Mouse (Mus musculus) fibroblast of lung, adult 2 months (primary cell): Measurements from ENCODE around the gene Disp3.

ENCODE experiments used
- DNase-seq: peaks from one replicate; pipeline ENCODE4 v3.0.0-alpha.2; 2011; ENCODE audit warnings: low read depth

Disp3 gene

DNA sequence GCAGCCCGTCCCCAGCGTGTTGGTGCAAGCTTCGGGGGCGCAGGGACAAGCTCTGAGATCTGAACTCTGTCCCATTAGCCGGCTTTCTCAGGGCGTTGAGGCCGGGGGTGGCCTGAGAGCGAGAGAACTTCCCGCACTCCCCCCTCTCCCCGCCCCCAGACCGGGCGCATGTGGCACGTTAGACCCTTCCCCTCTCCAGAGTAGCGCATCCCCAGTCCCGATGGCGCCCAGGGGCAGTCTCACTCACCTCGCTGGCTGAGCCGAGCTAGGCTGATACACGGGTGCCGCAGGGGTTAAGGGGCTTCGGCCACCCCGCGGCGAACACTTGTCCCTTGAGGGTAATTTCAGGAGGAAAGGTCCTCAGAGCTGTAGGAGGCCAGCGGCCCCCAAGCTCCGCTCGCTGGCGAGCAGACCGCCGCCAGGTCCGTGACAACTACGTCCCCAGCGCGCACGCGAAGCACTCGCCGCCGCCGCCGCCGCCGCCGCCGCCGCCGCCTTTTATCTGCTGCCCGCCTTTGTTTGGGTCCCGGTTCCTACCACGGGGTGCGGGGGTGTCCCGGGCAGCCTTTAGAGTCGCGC lies at the start of gene Disp3:
TSS of gene Disp3 (minus strand) at position 490 of the 579 bp plus-strand sequence.
- DNase-seq: no peak

DNA sequence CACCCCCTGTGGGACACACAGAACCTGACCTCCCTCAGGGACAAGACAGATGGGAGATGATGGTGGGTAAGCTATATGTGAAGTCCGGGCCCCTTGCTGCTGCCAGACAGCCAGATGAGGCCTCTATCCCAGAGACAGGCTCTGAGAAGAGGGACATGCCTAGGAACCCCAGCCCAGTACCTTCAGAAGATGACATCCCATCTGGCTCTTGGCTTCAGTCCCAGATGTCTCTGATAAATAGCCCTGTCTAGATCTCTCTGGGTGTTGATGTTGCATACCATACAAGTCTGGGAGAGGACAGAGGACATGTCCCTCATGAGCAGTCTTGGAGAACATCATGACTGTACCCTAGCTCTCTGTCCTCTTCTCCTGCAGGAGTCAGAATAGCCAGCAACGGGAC lies 42.5 kb upstream of the Disp3 start:
- DNase-seq: no peak

DNA sequence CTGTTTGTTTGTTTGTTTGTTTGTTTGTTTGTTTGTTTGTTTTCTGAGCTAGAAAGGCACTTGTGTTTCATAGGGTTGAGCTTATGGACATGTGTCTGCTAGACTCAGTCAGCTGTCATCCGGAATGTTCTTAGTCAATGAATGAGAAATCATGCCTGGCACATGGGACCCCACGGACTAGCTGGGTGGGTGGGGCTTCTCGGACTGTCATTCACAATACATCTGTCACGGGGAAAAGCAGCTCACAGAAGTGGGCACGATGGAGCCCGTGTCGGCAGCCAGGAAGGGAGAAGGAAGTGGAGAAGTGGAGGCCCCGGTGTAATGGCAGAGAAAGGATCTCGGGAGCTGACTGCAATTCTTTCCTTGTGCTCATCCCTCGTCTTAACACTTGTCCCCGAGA lies 41.7 kb upstream of the Disp3 start:
- DNase-seq: no peak

DNA sequence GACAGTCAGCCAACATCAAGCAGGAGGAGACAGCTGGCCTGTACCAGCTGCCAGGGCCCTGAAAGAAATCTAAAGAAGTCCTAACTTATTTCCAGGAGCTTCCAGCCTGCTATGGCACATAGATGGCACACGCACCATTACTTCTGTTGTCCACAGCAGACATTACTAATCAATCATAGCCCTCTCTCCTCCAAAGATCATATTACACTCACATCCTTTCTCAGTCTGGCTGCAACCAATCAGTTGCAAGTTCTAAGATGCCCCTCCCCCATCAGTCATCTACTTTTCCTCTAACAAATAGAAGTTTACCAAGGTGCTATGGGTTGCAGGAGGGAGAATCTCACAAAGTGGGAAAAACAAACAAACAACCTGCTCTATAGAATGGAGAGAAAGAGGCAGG lies 40.5 kb upstream of the Disp3 start:
- no peak for DNase-seq

DNA sequence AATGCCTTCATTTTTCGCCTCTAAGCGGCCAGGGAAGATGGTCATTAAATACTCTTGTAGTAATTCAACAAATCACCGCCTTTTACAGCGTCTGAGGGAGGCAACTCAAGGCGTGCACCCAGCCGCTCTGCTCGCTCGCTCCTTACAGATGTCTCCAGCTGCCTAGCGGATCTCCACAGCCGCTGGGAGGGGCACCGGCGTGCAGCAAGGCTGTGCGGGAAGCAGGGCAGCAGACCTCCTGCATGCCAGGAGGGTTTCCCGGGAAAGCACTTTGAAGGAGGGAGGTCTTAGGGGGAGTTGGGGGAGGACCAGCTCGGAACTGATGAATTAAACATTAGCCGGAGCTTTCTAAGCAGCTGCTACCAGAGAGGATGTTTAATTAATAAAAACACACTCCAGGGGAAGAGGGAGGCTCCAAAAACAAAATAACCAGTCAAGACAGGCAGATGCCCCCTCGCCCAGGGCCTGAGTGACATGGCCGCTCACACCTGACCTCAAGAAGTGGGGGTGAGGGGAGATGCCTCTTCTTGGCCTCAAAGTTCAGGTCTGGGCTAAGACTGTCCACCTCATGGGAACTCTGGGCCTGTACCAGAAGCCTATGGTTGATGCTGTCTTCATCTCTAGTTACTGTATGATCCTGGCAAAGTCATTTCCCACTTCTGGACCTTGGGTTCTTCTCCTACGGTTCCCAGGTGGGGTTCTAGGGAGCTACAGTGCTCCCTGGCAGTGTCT lies 39.7 kb upstream of the Disp3 start:
- DNase-seq: no peak

DNA sequence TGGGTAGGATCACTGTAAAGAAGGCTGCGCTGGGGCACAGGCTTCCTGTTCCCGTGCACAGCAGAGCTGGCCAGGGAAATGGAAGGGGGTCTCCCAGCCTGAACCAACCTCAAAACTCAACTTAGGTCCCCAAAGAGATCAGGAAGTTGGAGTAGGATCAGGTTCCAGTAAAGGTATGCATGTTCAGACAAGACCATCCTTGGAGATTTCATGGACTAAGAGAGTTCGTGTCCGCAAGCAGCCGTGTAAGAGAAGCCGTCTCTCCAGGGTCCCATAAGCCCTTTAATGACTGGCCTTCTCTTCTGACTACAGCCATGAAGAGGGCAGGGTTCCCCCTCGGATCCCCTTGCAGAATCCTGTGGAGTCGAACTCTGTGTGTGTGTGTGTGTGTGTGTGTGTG lies 39.0 kb upstream of the Disp3 start:
- no peak for DNase-seq

DNA sequence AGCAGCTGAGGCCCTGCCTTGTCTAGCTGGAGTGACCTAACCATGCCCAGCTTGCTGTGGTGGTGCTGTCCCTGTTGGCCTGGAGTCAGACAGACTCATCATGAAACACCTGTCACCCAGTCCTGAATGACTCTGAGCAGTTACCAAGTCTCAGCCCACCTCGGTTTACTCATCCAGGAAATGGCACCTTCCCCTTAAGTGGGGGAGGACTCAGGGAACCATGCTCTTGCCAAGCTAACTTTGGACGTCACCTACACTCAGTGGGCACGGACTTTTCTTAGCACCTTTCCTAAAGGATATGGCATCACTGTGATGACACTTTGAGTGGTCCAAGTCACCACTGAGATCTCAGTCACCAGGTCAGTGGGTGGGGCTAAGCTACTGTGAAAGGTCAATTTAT lies 38.2 kb upstream of the Disp3 start:
- DNase-seq: no peak

DNA sequence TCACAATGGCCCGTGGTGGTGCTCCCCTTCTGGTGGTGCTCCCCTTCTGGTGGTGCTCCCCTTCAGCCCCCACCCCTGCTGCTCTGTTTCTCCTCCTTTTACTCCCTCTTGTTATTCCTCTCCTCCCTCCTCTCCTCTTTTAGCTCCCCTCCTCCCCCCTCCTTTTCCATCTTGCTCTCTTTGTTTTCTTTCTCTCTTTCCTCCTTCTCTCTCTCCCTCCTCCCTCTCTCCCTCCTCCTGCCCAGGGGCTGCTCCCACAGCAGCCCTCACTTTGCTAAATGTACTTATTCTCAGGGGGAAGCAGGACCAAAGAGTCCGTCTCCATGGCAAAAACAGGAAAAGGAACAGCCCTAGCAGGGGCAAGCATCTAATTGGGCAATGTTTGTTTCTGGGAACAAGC lies 37.3 kb upstream of the Disp3 start:
- DNase-seq: no peak

DNA sequence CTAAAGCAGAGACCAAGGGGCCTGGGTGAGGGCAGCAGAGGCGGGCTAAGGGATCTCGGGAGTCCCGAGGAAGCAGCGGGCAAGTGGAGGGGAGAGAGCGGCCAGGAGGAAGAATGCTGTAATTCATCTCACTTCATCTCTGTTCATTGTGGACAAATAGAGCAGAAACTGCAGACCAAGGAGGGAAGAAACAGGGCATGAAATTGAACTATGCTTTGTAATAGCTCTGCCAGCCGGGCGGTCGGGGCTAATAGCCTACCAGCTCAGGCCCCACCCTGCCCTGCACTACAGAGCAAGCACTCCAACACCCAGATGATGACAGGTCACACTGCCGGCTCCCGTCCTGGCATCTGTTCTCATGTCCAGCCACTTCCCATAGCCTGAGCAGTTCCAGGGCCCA lies 34.4 kb upstream of the Disp3 start:
- no peak for DNase-seq

DNA sequence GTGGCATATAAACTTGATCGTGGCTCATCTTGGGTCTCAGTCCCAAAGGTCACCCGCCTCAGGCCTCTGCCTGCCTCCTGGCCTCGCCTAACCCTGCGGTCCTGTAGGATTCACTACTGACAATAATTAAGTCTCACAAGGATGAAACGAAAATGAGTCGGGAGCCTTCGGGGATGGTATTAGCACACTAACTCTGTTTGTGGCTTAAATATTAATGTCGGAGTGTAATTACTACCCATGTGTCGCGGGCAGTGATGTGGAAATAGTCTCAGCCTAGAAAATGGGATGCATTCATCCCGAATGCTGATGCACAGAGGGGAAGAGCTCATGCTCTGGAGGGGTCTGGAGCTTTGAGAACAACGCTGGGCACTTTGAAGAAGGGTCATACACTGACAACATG lies 31.6 kb upstream of the Disp3 start:
- DNase-seq: no peak

DNA sequence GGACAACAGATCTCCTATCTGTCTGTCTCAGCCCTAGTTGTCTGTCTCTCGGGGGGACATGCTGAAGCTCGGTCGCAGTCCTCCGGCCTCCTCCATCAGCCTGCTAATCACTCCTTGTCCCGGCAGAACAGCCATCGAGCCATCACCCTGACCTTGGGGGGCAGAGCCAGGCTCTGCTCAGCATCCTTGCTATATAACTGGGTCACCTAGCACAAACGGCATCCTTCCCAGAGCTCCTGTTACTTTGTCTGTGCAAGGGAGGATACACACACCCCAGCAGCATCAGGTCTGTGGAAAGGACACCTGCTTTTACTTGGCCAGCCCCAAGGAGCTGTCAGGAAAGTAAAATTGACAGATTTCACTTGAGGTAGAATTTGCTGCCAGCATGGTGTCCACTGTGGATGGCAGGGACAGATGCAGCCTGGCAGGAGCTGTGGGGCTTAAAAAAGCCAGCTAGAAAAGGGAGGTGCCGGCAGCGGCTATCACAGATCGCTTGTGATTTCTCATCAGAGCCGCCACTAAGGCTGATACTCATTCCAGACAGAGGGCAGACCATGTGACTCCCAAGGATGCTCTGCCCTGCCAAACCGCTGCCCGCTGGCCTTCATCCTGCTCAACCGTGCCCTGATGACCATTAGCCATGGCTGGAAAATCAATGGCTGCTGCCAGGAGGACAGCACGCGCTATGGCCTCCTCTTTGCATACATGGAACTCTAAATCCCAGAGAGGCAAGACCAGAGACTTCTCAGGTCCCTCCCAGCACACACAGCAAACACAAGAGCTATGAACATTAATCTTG lies 27.8 kb upstream of the Disp3 start:
- DNase-seq: no peak

DNA sequence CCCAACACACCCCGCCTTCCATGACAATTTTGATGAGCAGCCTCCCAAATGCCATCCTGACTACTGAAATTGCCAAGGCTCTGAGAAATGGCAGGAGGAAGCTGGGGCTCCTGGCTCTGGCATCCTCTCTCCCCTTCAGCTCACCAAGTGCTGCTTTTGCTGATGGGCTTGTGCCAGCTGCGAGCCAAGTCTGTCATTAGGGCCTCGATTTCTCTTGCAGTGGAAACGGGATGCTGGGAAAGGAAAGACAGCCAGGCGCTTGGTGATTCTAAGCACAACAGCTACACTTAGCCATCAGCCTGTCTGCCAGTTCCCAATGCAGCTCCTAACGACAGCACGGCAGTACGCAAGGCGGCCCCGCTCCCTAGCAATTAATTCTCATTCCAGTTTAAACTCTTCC lies 26.6 kb upstream of the Disp3 start:
- no peak for DNase-seq

DNA sequence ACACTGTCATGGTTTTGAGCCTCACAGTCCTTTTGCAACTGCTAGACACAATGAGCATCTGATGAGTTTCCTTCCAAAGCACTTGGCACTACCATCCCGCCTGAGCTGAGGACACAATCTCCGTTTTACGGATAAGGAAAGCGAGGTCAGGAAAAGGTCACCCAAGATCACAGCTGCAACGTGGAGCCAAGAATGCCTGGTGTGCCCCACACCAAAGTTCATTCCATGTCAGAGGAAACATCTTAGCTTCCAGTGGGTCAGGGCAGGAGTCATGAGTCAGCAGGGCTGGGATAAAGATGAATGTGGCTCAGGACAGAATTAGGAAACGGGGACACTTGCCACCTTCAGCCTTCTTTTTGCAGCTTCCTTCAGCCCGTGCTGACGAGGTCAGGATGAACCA lies 25.8 kb upstream of the Disp3 start:
- DNase-seq: no peak

DNA sequence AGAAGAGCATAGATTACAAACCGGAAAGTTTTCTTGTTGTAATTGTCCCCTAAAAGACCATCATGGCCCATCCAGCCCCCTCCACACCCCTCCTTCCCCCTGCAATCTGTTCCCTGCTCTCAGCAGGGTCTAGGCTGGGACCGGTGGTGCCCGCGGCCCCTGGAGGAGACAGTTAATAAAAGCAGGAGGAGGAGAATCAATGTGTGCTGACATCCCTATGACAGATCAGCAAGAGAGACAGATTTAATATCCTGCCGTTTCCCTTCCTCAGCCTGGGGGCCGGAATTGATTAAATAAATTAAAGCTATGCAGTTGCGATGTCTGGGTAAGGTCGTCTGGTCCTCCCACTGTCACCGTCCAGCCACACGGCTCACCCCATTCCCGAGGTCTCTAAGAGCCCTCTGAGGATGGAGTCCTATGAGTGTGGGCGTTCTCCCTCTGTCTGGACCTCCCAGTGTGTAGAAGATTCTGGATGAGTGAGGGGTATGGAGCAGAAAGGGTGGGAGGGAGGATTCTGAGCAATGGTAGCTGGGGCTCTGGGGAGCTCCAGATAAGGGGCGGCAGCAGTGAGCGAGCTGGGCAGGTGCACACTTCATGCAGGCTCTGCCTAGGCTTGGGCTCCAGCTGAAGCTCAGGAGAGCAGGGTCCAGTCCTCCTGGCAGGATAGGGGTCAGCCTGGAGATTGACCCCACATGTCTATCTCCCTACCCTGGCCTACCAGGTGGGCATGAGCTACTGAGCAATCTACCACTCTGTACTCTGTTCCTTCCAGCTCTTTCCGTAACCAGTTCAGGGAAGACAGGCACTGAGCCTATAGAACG lies 24.7 kb upstream of the Disp3 start:
- DNase-seq: no peak

DNA sequence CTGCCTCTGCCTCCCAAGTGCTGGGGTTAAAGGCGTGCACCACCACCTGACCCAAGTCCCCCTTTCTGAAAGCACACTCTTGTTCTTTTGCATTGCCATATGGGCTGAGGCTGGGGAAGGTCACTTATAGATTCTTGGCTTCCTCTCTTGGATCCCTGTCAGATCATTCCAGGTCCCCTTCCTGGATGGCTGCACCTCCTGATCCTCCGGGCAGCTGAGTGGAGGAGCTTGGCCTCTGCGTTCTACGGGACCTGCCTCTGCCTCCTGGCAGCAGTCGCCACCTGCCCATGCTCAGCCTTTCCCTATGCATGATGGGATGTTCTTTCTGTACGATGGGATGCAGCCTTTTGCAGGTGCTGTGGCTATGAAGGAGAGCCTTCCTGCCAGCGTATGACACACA lies 23.1 kb upstream of the Disp3 start:
- DNase-seq: no peak

DNA sequence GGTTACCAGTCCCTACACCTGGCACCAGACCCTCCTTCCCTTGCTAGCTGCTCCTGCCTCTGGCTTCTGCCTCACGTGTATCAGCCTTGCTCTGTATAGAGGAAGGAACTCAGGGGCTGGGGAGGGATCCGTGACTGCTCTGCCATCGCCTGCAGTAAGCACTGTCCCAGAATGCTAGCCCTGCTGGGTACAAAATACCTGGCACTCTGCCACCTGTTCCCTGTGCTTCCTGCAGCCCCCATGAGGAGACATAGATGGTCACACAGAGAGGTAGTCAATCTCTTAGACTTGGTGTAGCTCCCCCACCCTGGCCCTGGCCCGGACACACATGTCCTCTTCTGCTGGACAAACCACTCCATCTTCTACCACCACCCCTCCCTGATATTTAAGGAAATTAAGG lies 22.4 kb upstream of the Disp3 start:
- no peak for DNase-seq

DNA sequence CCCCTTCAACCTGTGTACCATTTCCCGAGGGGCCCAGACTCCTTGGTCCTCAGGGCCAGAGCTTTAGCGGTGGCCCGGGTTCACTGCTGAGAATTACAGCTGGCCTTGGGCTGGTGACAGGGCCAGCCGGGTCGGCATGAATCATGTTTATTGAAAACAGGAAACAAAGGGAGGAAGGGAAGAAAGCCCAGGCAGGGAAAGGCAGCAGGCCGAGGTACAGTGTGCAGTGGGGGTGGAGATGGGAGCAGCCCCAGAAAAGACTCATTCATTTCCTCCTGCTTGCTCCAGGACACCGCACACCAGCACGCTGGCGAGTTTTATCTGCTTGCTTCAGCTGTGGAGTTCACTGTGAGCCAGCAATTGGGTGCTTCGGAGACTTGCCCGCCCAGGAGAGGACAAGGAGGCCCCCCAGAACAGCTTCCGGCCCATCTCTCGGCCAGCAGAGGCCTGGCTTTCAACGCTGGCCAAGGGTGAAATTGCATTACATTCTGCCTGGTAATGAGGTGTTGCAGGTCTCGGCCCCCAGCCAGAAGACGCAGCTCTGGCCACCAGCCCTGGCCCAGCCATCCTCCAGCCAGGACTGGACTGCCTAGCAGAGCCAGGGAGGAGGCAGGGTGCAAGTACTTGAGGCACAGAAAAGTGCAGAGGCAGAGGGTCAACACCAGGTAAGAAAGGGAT lies 18.8 kb upstream of the Disp3 start:
- DNase-seq: no peak

DNA sequence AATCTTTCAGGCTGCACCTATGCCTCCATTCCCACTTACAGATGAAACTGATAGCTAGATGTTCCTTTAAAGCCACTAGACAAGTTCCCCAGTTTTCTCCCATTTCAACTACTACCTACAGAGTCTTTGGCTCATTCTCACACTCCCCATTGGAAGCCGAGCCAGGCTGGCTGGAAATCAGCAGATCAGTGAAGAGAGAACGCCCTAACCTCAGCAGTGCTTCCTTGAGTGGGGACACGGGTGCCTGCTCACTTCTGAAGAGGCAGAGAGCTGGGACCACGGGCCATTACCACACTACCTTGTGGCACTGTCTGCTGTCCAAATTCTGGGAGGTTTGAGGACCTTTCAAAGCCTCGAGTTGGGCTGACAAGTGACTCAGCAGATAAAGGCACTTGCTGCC lies 11.0 kb upstream of the Disp3 start:
- DNase-seq: no peak

DNA sequence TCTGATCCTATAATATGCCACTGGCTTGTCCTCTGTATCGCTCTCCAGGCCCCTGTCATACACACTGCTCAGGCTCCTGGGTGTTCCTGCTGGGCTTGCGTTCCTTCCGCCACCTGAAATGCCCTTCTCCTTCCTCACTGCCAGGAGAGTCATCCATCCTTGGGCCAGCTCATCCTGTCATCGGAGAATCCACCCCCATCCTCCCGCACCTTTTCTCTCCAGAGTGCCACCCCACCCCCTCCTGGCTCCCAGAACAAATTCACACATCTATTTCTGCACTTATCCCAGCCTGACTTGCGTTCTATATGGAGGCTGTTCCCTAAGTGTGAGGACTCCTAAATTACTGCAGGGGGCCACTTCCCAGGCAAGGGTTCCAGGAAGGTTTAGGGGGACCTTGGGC lies 9.9 kb upstream of the Disp3 start:
- no peak for DNase-seq

DNA sequence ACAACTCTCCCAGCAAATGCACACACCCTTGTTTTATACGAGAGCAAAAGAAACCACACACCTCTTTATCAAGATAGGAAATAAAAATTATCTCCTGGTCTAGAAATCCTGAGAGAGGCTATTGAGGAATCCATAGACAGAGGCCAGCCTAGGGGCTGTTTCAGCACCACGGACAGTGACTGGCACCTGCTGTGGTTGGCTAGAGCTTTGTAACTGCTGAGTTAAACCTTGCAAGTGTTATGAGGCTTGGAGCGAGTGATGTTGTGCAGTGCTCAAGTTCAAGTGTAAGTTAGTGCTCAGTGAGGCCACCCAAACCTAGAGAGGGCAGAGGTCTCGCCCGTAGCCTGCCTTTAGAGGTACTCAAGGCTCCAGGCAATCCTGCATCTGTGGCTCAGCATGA lies 5.6 kb upstream of the Disp3 start:
- DNase-seq: no peak

DNA sequence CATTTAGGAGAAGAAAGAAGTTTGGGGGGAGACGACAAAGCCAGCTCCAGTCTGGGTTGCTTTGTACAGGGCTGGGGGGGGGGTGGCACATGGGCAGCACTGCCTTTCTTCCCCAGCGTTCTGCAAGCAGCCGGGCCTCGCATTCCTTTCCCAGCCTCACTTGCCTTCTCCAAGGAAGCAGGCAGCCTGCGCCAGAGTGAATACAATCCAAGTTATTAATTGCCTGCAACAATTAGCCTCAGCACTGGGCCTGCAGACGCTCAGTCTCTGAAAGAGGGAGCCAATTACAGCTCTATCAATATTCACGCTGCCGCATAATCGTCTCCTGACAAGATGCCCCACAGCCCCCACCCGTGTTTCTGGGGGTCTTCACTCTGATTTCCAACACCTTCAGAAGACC lies 4.1 kb upstream of the Disp3 start:
- no peak for DNase-seq

DNA sequence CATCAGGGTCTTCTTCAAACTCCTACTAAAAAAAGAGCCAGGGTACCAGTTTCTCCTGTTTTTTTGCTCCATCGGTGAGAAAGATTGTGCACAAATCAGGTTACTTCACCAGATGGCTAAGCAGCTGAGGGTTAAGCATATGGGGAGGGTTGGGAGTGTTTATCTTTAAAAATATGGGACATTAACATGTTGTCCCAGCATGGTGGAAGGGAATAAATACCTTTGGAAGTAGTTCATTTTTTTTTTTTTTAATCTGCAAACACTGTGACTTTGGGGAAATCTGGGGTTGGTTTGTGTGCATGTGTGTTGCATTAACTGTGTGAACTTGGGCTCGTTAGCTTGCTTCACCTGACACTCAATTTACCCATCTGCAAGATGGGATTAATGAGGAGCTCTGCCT lies 3.3 kb upstream of the Disp3 start:
- no peak for DNase-seq
